Mouse (Mus musculus): ENCODE results near the gene Lrmda. TPM values are rescaled to one million over a fixed set of nuclear protein-coding genes. Genes with fewer than 3 reads are reported as not detected.

Gene Lrmda
- polyA plus RNA-seq, 1 experiment from 2014 or later, result 0.57 TPM

- H3K9me3 ChIP-seq, result no peaks in the 10 kb centered on the region
- no peak overlapping the region for H3K27ac ChIP-seq
- no peak overlapping the region for H3K4me3 ChIP-seq (replicated peaks)
- ATAC-seq (ENCODE audit: insufficient read depth, low FRiP score, low read depth), result no peak
- no peak overlapping the region for H3K9ac ChIP-seq
- H3K36me3 ChIP-seq, result no peaks in the 10 kb centered on the region
- H3K4me2 ChIP-seq, result no peak overlapping the region
- H3K27me3 ChIP-seq (replicated peaks), result no peaks in the 10 kb centered on the region
- 0 out of 2 replicates have a peak, but pooled peaks cover 6% of the 10 kb centered on the region for H3K4me1 ChIP-seq
- WGBS, result 83% methylated on average over 3 of the region's 3 CpGs
Observed at GRCm38 (mm10) chr14:22329191-22329590, 309.7 kb downstream of the Lrmda start.

- WGBS, result 91% methylated on average over 5 of the region's 5 CpGs
- H3K27ac ChIP-seq, result no peak overlapping the region
- H3K9me3 ChIP-seq, result no peaks in the 10 kb centered on the region
Observed at GRCm38 (mm10) chr14:22335101-22335820, 315.7 kb downstream of the Lrmda start.

GRCm38 (mm10) chr14:22339176-22339575 is 319.7 kb downstream of the Lrmda start:
- Histone ChIP-seq H3K36me3 (no peaks in the 10 kb centered on the region), H3K27me3 (replicated peaks) (no peaks in the 10 kb centered on the region), H3K9me3 (no peaks in the 10 kb centered on the region), H3K4me2 (no peak overlapping the region), H3K27ac (no peak overlapping the region), H3K4me1 (no peaks in the 10 kb centered on the region), H3K9ac (no peak overlapping the region), H3K4me3 (replicated peaks) (no peak overlapping the region)
- ATAC-seq (ENCODE audit: insufficient read depth, low FRiP score, low read depth), result no peak
- 65% methylated on average over 6 of the region's 6 CpGs for WGBS

More at GRCm38 (mm10) chr14:22335101-22335820, 315.7 kb downstream of the Lrmda start:
- H3K9ac ChIP-seq, result no peak overlapping the region
- no peaks in the 10 kb centered on the region for H3K27me3 ChIP-seq (replicated peaks)
- H3K36me3 ChIP-seq, result no peaks in the 10 kb centered on the region
- no peaks in the 10 kb centered on the region for H3K4me1 ChIP-seq
- no peak for ATAC-seq (ENCODE audit: insufficient read depth, low FRiP score, low read depth)
- H3K4me3 ChIP-seq (replicated peaks), result no peak overlapping the region
- no peak overlapping the region for H3K4me2 ChIP-seq

- Histone ChIP-seq H3K4me3 (replicated peaks) (no peak overlapping the region), H3K9ac (no peak overlapping the region), H3K27ac (no peak overlapping the region), H3K36me3 (no peaks in the 10 kb centered on the region), H3K9me3 (no peaks in the 10 kb centered on the region), H3K27me3 (replicated peaks) (no peaks in the 10 kb centered on the region), H3K4me2 (no peak overlapping the region), H3K4me1 (no peaks in the 10 kb centered on the region)
- 54% methylated on average over 4 of the region's 4 CpGs for WGBS
- ATAC-seq (ENCODE audit: insufficient read depth, low FRiP score, low read depth), result no peak
Observed at GRCm38 (mm10) chr14:22343357-22343756, 323.8 kb downstream of the Lrmda start.

- no peak overlapping the region for H3K4me3 ChIP-seq (replicated peaks)
- no peak overlapping the region for H3K27ac ChIP-seq
- H3K4me2 ChIP-seq, result no peak overlapping the region
- no peak for ATAC-seq (ENCODE audit: insufficient read depth, low FRiP score, low read depth)
- H3K4me1 ChIP-seq, result no peaks in the 10 kb centered on the region
- no peaks in the 10 kb centered on the region for H3K9me3 ChIP-seq
- H3K36me3 ChIP-seq, result no peaks in the 10 kb centered on the region
- WGBS, result 79% methylated on average over 8 of the region's 8 CpGs
- H3K9ac ChIP-seq, result no peak overlapping the region
- no peaks in the 10 kb centered on the region for H3K27me3 ChIP-seq (replicated peaks)
Observed at GRCm38 (mm10) chr14:22345248-22345647, 325.7 kb downstream of the Lrmda start.

- 66% methylated on average over 5 of the region's 5 CpGs for WGBS
- no peak overlapping the region for H3K4me2 ChIP-seq
- H3K9ac ChIP-seq, result no peak overlapping the region
- H3K27me3 ChIP-seq (replicated peaks), result no peaks in the 10 kb centered on the region
- H3K9me3 ChIP-seq, result no peaks in the 10 kb centered on the region
- 0 out of 2 replicates have a peak, but pooled peaks cover 2% of the 10 kb centered on the region for H3K4me1 ChIP-seq
- H3K27ac ChIP-seq, result no peak overlapping the region
- no peaks in the 10 kb centered on the region for H3K36me3 ChIP-seq
- ATAC-seq (ENCODE audit: insufficient read depth, low FRiP score, low read depth), result no peak
- no peak overlapping the region for H3K4me3 ChIP-seq (replicated peaks)
Observed at GRCm38 (mm10) chr14:22353626-22354025, 334.1 kb downstream of the Lrmda start.

GRCm38 (mm10) chr14:22354769-22355574 is 335.5 kb downstream of the Lrmda start:
- ATAC-seq (ENCODE audit: insufficient read depth, low FRiP score, low read depth), result no peak
- Histone ChIP-seq H3K27ac (no peak overlapping the region), H3K4me1 (0 out of 2 replicates have a peak, but pooled peaks cover 2% of the 10 kb centered on the region), H3K9me3 (no peaks in the 10 kb centered on the region), H3K36me3 (no peaks in the 10 kb centered on the region), H3K4me2 (no peak overlapping the region), H3K4me3 (replicated peaks) (no peak overlapping the region), H3K27me3 (replicated peaks) (no peaks in the 10 kb centered on the region), H3K9ac (no peak overlapping the region)
- 70% methylated on average over 15 of the region's 15 CpGs for WGBS

GRCm38 (mm10) chr14:22357991-22358503 is 338.5 kb downstream of the Lrmda start:
- no peak for ATAC-seq (ENCODE audit: insufficient read depth, low FRiP score, low read depth)
- H3K4me3 ChIP-seq (replicated peaks), result no peak overlapping the region
- WGBS, result 58% methylated on average over 9 of the region's 9 CpGs

GRCm38 (mm10) chr14:22364010-22364748 is 344.7 kb downstream of the Lrmda start:
- H3K4me3 ChIP-seq (replicated peaks), result no peak overlapping the region
- H3K27ac ChIP-seq, result peak overlapping the region; percentile 1; the same call in 1 of the 2 replicates
- H3K36me3 ChIP-seq, result no peaks in the 10 kb centered on the region
- H3K4me1 ChIP-seq, result no peaks in the 10 kb centered on the region
- no peaks in the 10 kb centered on the region for H3K9me3 ChIP-seq
- no peak overlapping the region for H3K9ac ChIP-seq
- no peaks in the 10 kb centered on the region for H3K27me3 ChIP-seq (replicated peaks)
- ATAC-seq (ENCODE audit: insufficient read depth, low FRiP score, low read depth), result no peak
- no peak overlapping the region for H3K4me2 ChIP-seq
- 53% methylated on average over 6 of the region's 6 CpGs for WGBS

More at GRCm38 (mm10) chr14:22357991-22358503, 338.5 kb downstream of the Lrmda start:
- no peaks in the 10 kb centered on the region for H3K9me3 ChIP-seq
- H3K27ac ChIP-seq, result no peak overlapping the region
- H3K4me1 ChIP-seq, result 0 out of 2 replicates have a peak, but pooled peaks cover 2% of the 10 kb centered on the region
- H3K36me3 ChIP-seq, result no peaks in the 10 kb centered on the region
- H3K9ac ChIP-seq, result no peak overlapping the region
- H3K27me3 ChIP-seq (replicated peaks), result no peaks in the 10 kb centered on the region
- H3K4me2 ChIP-seq, result no peak overlapping the region

GRCm38 (mm10) chr14:22364771-22365355 is 345.4 kb downstream of the Lrmda start:
- no peak overlapping the region for H3K4me2 ChIP-seq
- 55% methylated on average over 6 of the region's 6 CpGs for WGBS
- ATAC-seq (ENCODE audit: insufficient read depth, low FRiP score, low read depth), result no peak

GRCm38 (mm10) chr14:22367615-22368014 is 348.1 kb downstream of the Lrmda start:
- no peak overlapping the region for H3K27ac ChIP-seq
- no peak overlapping the region for H3K4me2 ChIP-seq
- H3K27me3 ChIP-seq (replicated peaks), result no peaks in the 10 kb centered on the region
- H3K36me3 ChIP-seq, result no peaks in the 10 kb centered on the region
- 79% methylated on average over 4 of the region's 4 CpGs for WGBS
- peaks cover 5% of the 10 kb centered on the region; the same call in 1 of the 2 replicates for H3K4me1 ChIP-seq
- H3K4me3 ChIP-seq (replicated peaks), result no peak overlapping the region
- no peaks in the 10 kb centered on the region for H3K9me3 ChIP-seq
- ATAC-seq (ENCODE audit: insufficient read depth, low FRiP score, low read depth), result no peak
- H3K9ac ChIP-seq, result no peak overlapping the region

More at GRCm38 (mm10) chr14:22364771-22365355, 345.4 kb downstream of the Lrmda start:
- Histone ChIP-seq H3K36me3 (no peaks in the 10 kb centered on the region), H3K9ac (no peak overlapping the region), H3K27ac (peak overlapping the region; percentile 1; the same call in 1 of the 2 replicates), H3K9me3 (no peaks in the 10 kb centered on the region), H3K4me3 (replicated peaks) (no peak overlapping the region), H3K4me1 (no peaks in the 10 kb centered on the region), H3K27me3 (replicated peaks) (no peaks in the 10 kb centered on the region)

Measured in stomach, embryonic 15.5 days (tissue).